Mouse (Mus musculus) lung, postnatal 0 days (tissue): ENCODE data around the gene Gpr180. TPM values are rescaled to one million over a fixed set of nuclear protein-coding genes. Genes with fewer than 3 reads are reported as not detected.
"Not testable (repeated sequence)": the region's sequence is repeated elsewhere in the genome, so short reads cannot be mapped to it uniquely, and the experiment has no call there.

Experiments used
- ATAC-seq: fragments of 200-750 bp; cut with Nextera tagmentation; 2 replicates; pipeline ENCODE4 v1.8.0; 2017; ENCODE audit warnings: moderate library complexity
- DNase-seq: peaks from one replicate; pipeline ENCODE4 v3.0.0-alpha.2; 2016; ENCODE audit warnings: low spot score
- H3K27ac ChIP-seq: fragments of 300-500 bp; sonication (generic); 2 replicates; pipeline ENCODE4 v1.5.1; 2014; ENCODE audit warnings: antibody characterized with exemption, mild to moderate bottlenecking, low read length, mixed read lengths
- H3K27me3 ChIP-seq: fragments of 300-500 bp; sonication (generic); replicated peaks from 2 replicates; pipeline ENCODE4 v1.6.1; 2014; ENCODE audit warnings: low read length, mixed read lengths; ENCODE audit not compliant: insufficient read depth
- H3K36me3 ChIP-seq: fragments of 300-500 bp; sonication (generic); 2 replicates; pipeline ENCODE4 v1.6.1; 2014; ENCODE audit warnings: low read length, mixed read lengths; ENCODE audit not compliant: insufficient read depth
- H3K4me1 ChIP-seq: fragments of 300-500 bp; sonication (generic); 2 replicates; pipeline ENCODE4 v1.6.1; 2014; ENCODE audit warnings: antibody characterized with exemption, low read depth, low read length, mixed read lengths; ENCODE audit not compliant: insufficient read depth
- H3K4me2 ChIP-seq: fragments of 300-500 bp; sonication (generic); replicated peaks from 2 replicates; pipeline ENCODE4 v1.6.1; 2014; ENCODE audit warnings: low read depth, mild to moderate bottlenecking, low read length, moderate library complexity, mixed read lengths
- H3K4me3 ChIP-seq: fragments of 300-500 bp; sonication (generic); 2 replicates; pipeline ENCODE4 v1.5.1; 2014; ENCODE audit warnings: low read depth, low read length
- H3K9ac ChIP-seq: fragments of 300-500 bp; sonication (generic); replicated peaks from 2 replicates; pipeline ENCODE4 v1.6.1; 2014; ENCODE audit warnings: low read depth, mild to moderate bottlenecking
- H3K9me3 ChIP-seq: fragments of 300-500 bp; sonication (generic); 2 replicates; pipeline ENCODE4 v1.6.1; 2016; ENCODE audit warnings: low read length, mixed read lengths
- CTCF ChIP-seq: IDR thresholded peaks from 2 replicates; pipeline ENCODE4 v1.5.1; 2016; ENCODE audit warnings: antibody characterized with exemption, mild to moderate bottlenecking
- EP300 ChIP-seq: IDR thresholded peaks from 2 replicates; pipeline ENCODE4 v1.6.1; 2016; ENCODE audit warnings: antibody characterized with exemption, mild to moderate bottlenecking, control low read depth
- WGBS: fragments of 180-500 bp; shearing (Covaris S2); extraction: QIAGEN DNeasy Blood & Tissue Kit; methylation state at CpG from one replicate; pipeline ENCODE4 v1.1.7; 2014; 5-methylcytosine and 5-hydroxymethylcytosine counted together
- polyA plus RNA-seq: library from polyadenylated mRNA; unstranded; fragments of >200 nt; fragmentation: Nextera tagmentation; extraction: Ambion mirVana; gene quantifications from 2 replicates; pipeline ENCODE4 v1.2.1, GENCODE M21; 2015

Gpr180 gene
- polyA plus RNA-seq, 1 experiment from 2014 or later: 50.9 TPM

GRCm38 (mm10) chr14:118148554-118148953 is 11.6 kb downstream of the Gpr180 start:
- TF ChIP-seq EP300 (no peak), CTCF (no peak)
- Histone ChIP-seq H3K4me1 (no peaks in the 10 kb centered on the region), H3K27me3 (no peaks in the 10 kb centered on the region), H3K9ac (no peak overlapping the region), H3K4me2 (no peak overlapping the region), H3K36me3 (no peaks in the 10 kb centered on the region), H3K27ac (no peak overlapping the region), H3K9me3 (no peaks in the 10 kb centered on the region), H3K4me3 (no peak overlapping the region)
- ATAC-seq (no peak), DNase-seq (no peak)
- WGBS: 80% methylated on average over 10 of the region's 10 CpGs

DNA sequence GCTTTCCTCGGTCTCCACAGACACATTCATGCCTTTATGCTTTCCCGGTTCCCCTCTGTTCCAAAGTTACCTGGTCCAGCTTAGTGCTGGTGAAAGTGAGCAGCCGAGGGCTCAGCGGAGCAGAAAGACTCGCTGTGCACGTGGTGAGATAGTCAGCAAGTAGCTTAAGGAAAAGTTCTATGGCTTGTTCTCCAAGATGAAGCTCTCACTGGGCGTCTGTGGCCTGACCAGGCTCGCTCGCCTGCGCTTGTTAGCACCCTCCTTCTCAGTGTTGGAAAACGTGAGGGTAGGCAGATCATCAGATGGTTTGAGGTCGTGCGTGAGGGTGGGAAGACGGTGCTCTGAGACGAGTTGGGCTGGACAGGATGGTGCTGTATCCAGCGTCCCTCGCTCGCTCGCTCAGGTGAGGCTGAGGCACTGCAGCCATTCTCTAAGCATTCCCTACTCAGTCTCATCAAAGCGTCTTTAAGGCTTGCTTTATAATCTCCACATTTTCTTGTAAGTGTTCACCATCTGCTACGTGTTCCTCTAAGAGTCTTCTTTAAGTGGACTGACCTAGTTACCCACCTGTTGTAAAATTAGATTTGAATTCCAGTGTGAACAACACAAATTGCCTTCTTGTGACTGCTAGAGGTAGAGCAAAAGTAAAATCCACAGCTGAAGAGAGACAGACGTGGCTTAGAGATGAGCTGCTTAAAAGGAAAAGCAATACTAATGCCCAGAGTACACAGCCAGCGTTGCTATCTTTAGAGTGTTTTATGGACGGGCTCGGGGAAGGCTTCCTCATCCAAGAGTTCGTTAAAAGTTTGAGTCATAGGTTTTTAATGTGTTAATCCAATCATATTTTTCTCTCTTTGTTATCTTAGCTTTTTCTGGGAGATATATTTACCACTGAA is 13.9 kb downstream of the Gpr180 start:
- ATAC-seq: 0 out of 2 replicates have a peak, but pooled peaks have one; percentile 28
- TF ChIP-seq CTCF (no peak), EP300 (no peak)
- Histone ChIP-seq H3K4me2 (no peak overlapping the region), H3K27ac (no peak overlapping the region), H3K9me3 (no peaks in the 10 kb centered on the region), H3K4me3 (no peak overlapping the region), H3K4me1 (no peaks in the 10 kb centered on the region), H3K27me3 (no peaks in the 10 kb centered on the region), H3K9ac (no peak overlapping the region), H3K36me3 (no peaks in the 10 kb centered on the region)
- DNase-seq: peak; percentile 33
- WGBS: 80% methylated on average over 26 of the region's 26 CpGs

- peak; percentile 64 for DNase-seq
- no peak overlapping the region for H3K4me2 ChIP-seq
- TF ChIP-seq CTCF (peak; percentile 72), EP300 (no peak)
- H3K4me3 ChIP-seq: no peak overlapping the region
- no peaks in the 10 kb centered on the region for H3K4me1 ChIP-seq
- WGBS: 50% methylated on average over 5 of the region's 5 CpGs
- H3K9ac ChIP-seq: no peak overlapping the region
- no peak overlapping the region for H3K27ac ChIP-seq
- peak; percentile 84 for ATAC-seq
- no peaks in the 10 kb centered on the region for H3K36me3 ChIP-seq
- no peaks in the 10 kb centered on the region for H3K27me3 ChIP-seq
- no peaks in the 10 kb centered on the region for H3K9me3 ChIP-seq
Measured at GRCm38 (mm10) chr14:118151651-118152293, 14.8 kb downstream of the Gpr180 start.

- no peaks in the 10 kb centered on the region for H3K27me3 ChIP-seq
- DNase-seq (no peak), ATAC-seq (no peak)
- no peaks in the 10 kb centered on the region for H3K36me3 ChIP-seq
- no peak overlapping the region for H3K4me2 ChIP-seq
- H3K9ac ChIP-seq: no peak overlapping the region
- no peaks in the 10 kb centered on the region for H3K9me3 ChIP-seq
- 91% methylated on average over 8 of the region's 8 CpGs for WGBS
- H3K27ac ChIP-seq: no peak overlapping the region
- TF ChIP-seq EP300 (no peak), CTCF (no peak)
- H3K4me1 ChIP-seq: no peaks in the 10 kb centered on the region
- no peak overlapping the region for H3K4me3 ChIP-seq
Measured at GRCm38 (mm10) chr14:118152294-118152651, 15.3 kb downstream of the Gpr180 start.

DNA sequence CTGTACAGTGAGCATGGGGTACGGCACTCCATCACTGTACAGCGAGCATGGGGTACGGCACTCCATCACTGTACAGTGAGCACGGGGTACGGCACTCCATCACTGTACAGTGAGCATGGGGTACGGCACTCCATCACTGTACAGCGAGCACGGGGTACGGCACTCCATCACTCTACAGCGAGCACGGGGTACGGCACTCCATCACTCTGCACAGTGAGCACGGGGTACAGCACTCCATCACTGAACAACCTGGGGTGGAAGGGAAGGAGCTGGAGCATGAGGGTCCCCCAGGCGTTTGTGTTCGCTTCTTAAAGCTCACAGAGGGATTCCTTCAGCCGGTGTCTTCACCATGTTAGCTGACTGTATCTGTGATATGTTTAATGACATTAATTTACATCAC is 19.1 kb downstream of the Gpr180 start:
- not testable (repeated sequence) for H3K4me3 ChIP-seq, H3K27ac ChIP-seq, H3K4me2 ChIP-seq, H3K27me3 ChIP-seq, ATAC-seq, H3K4me1 ChIP-seq, H3K9ac ChIP-seq, DNase-seq, H3K9me3 ChIP-seq
- peaks cover 25% of the 10 kb centered on the region for H3K36me3 ChIP-seq
- WGBS: 93% methylated on average over 16 of the region's 16 CpGs

DNA sequence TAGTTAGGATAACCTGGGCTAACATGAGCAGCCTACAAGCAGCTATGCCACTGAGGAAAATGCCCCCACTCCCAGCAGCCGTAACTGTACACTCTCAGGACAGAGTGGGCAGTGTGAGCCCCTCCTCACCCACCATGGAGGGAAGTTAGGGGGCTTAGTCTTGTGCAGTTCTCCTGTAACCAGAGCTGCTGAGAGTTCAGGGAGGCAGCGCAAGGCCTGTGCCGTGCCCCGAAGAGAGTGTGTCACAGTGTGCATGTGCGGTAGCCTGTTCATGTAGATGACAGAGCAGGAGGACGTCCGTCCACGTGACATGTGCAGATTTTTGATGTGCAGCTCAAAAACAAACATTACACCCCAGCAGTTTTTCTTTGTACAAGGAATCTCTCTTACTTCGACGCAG is 19.8 kb downstream of the Gpr180 start:
- no peak overlapping the region for H3K4me3 ChIP-seq
- H3K27ac ChIP-seq: no peak overlapping the region
- ATAC-seq (no peak), DNase-seq (no peak)
- no peaks in the 10 kb centered on the region for H3K4me1 ChIP-seq
- 82% methylated on average over 10 of the region's 10 CpGs for WGBS
- no peak overlapping the region for H3K4me2 ChIP-seq
- no peak overlapping the region for H3K9ac ChIP-seq
- no peaks in the 10 kb centered on the region for H3K27me3 ChIP-seq
- H3K36me3 ChIP-seq: peaks cover 27% of the 10 kb centered on the region
- TF ChIP-seq CTCF: no peak
- TF ChIP-seq EP300: no peak
- no peaks in the 10 kb centered on the region for H3K9me3 ChIP-seq
